Mouse (Mus musculus) induced T-regulatory cell, adult 2 months (primary cell): Measurements from ENCODE around the gene Fgfr2.

Experiments used
- DNase-seq: peaks from one replicate; pipeline ENCODE4 v3.0.0-alpha.2; 2012; ENCODE audit warnings: low read depth

Gene Fgfr2

GRCm38 (mm10) chr7:130969507-130969906, 2153.6 kb downstream of the Fgfr2 start:
- no peak for DNase-seq

GRCm38 (mm10) chr7:130969076-130969475, 2154.1 kb downstream of the Fgfr2 start:
- no peak for DNase-seq

GRCm38 (mm10) chr7:130968537-130968936, 2154.6 kb downstream of the Fgfr2 start:
- DNase-seq = no peak

GRCm38 (mm10) chr7:130967901-130968300, 2155.2 kb downstream of the Fgfr2 start:
- DNase-seq = no peak

GRCm38 (mm10) chr7:130966876-130967275, 2156.3 kb downstream of the Fgfr2 start:
- DNase-seq = no peak

GRCm38 (mm10) chr7:130966451-130966850, 2156.7 kb downstream of the Fgfr2 start:
- DNase-seq = no peak

- DNase-seq = no peak
Measured at GRCm38 (mm10) chr7:130965909-130966365, 2157.2 kb downstream of the Fgfr2 start.

GRCm38 (mm10) chr7:130965396-130965795, 2157.8 kb downstream of the Fgfr2 start:
- DNase-seq = no peak

- no peak for DNase-seq
Measured at GRCm38 (mm10) chr7:130964686-130965085, 2158.5 kb downstream of the Fgfr2 start.

- DNase-seq = no peak
Measured at GRCm38 (mm10) chr7:130961429-130961828, 2161.7 kb downstream of the Fgfr2 start.

GRCm38 (mm10) chr7:130959868-130960267, 2163.3 kb downstream of the Fgfr2 start:
- DNase-seq = no peak

GRCm38 (mm10) chr7:130958551-130958950, 2164.6 kb downstream of the Fgfr2 start:
- DNase-seq = no peak

GRCm38 (mm10) chr7:130954177-130954601, 2169.0 kb downstream of the Fgfr2 start:
- DNase-seq = no peak

GRCm38 (mm10) chr7:130953376-130953775, 2169.8 kb downstream of the Fgfr2 start:
- DNase-seq = no peak

GRCm38 (mm10) chr7:130951004-130951403, 2172.1 kb downstream of the Fgfr2 start:
- DNase-seq = no peak

GRCm38 (mm10) chr7:130950482-130950881, 2172.7 kb downstream of the Fgfr2 start:
- no peak for DNase-seq

- DNase-seq = no peak
Measured at GRCm38 (mm10) chr7:130949331-130949751, 2173.8 kb downstream of the Fgfr2 start.

- DNase-seq = no peak
Measured at GRCm38 (mm10) chr7:130948563-130949208, 2174.5 kb downstream of the Fgfr2 start.

GRCm38 (mm10) chr7:130946303-130946702, 2176.8 kb downstream of the Fgfr2 start:
- DNase-seq = no peak

GRCm38 (mm10) chr7:130945730-130946129, 2177.4 kb downstream of the Fgfr2 start:
- DNase-seq = no peak

- no peak for DNase-seq
Measured at GRCm38 (mm10) chr7:130944766-130945475, 2178.2 kb downstream of the Fgfr2 start.

GRCm38 (mm10) chr7:130943280-130943895, 2179.8 kb downstream of the Fgfr2 start:
- no peak for DNase-seq

GRCm38 (mm10) chr7:130940733-130941132, 2182.4 kb downstream of the Fgfr2 start:
- no peak for DNase-seq
